Mouse (Mus musculus) B cell, adult 67 days (primary cell): ENCODE data around the gene Slc6a19. TPM values are rescaled to one million over a fixed set of nuclear protein-coding genes. Genes with fewer than 3 reads are reported as not detected.

Experiments
- total RNA-seq, 2 experiments: library from RNA; stranded (reverse); gene quantifications; 4 replicates each; pipeline ENCODE4 v1.2.4; 2023

Slc6a19 gene
- total RNA-seq, result under 1 TPM in 1 of 2 experiments, not detected in 1; 0.41 TPM

GRCm38 (mm10) chr13:73704694-73705325 is at the start of gene Slc6a19:
Gene Slc6a19, minus strand, starts transcription at chr13:73704865.

DNA sequence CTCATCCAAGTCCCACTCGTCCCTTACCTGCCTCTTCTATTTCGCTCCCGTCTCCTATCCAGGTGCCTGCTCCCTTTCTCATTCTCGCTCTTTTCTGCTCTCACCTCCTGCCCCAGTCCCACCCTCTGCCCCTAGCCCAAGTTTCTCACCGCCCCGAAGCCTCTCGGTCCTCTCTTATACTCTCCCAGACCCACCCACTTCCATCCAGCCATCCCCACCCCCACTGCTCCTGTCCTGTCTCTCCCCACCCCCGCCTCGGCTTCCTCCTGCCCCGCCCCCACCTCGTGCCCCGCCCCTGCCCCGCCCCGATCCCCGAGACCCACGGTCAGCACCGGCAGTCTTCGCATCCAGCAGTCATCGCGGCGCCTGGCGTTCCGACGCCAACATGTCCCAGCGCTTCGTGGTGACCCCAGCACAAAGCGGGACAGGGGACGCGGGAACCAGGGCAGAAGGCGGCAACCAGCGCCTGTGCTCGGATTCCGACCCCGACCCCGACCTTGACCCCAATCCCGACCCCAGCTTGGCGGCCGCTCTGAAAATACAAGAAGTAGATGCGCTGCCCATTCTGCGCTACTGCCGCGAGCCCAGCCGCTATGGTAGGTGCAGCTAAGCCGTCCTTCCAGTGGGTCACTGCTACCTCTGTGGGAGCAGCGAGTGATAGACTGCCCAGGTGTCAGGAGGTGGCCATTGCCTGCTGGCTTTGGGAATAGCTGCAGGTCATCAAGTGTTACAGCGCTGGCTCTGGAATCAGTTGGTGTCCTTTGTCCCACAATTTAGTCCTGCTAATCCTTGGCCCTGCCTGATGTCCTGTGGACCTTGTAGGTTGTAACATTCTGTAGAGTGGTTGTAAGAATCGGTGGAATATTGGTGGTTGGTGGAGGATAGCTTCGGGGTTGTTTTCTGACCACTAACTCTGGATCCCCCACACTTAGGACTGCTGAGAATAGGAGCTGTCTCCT is 28.4 kb upstream of the Slc6a19 start, which contains the start of gene Slc12a7:
Slc12a7 (plus strand) TSS at position 353 of the 959 bp plus-strand sequence.

GRCm38 (mm10) chr13:73677853-73678252 is 26.8 kb downstream of the Slc6a19 start, which contains the start of gene Slc6a18:
Gene Slc6a18, minus strand, starts transcription at chr13:73678023.

Other genes with a start within 250 kb of the Slc6a19 start
- 100 to 1,000 TPM; 133 to 134 TPM for gene Lpcat1, start 237.7 kb downstream of the Slc6a19 start, total RNA-seq
- not detected for gene Slc6a3, start 168.1 kb downstream of the Slc6a19 start, total RNA-seq
- 100 to 1,000 TPM; 122 to 140 TPM for gene Clptm1l, start 100.9 kb downstream of the Slc6a19 start, total RNA-seq
- gene Tert, start 78.0 kb downstream of the Slc6a19 start, total RNA-seq, result 1 to 10 TPM; 7.2 to 8.8 TPM
- gene Slc6a18, start 26.8 kb downstream of the Slc6a19 start, total RNA-seq, result not detected
- 1 to 10 TPM; 8.8 to 9.5 TPM for gene Slc12a7, start 28.2 kb upstream of the Slc6a19 start, total RNA-seq
- gene Nkd2, start 142.8 kb upstream of the Slc6a19 start, total RNA-seq, result not detected
- gene Trip13, start 232.9 kb upstream of the Slc6a19 start, total RNA-seq, result 1 to 10 TPM; 2.6 to 4.6 TPM
- gene Brd9, start 232.9 kb upstream of the Slc6a19 start, total RNA-seq, result 100 to 1,000 TPM; 104 to 113 TPM